Mouse (Mus musculus): ENCODE data around the gene Rtn4ip1.

The Rtn4ip1 gene

GRCm38 (mm10) chr10:44002004-44002940, 100.7 kb downstream of the Rtn4ip1 start:
- peak; percentile 84 for DNase-seq (ENCODE audit: low read depth, low spot score)

DNA sequence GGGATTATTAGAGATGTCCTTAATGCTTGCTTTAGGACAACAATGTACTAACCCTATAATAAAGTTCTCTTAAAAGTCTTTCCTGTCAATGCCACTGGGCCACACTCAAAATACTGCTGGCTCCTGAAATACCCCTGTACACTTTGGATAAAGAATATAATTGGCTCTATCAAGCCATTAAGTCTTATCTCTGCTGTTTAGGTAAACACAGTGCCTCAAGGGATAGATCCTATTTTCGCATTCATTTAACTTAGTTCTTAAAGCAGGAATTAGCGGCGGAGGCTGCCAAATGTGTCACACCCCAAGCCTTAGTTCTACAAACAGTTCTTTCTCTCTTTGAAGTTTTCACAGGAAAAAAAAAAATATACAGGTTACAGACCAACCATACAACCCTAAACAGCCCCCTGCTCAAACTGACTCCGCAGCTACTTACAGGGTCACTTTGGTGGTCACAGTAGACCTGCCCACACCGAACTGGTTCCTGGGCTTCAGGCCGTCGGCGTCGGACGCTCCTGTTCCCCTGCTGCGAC, 101.5 kb downstream of the Rtn4ip1 start:
- DNase-seq (ENCODE audit: low read depth, low spot score), result peak; percentile 40

- peak; percentile 68 for DNase-seq (ENCODE audit: low read depth, low spot score)
Measured at GRCm38 (mm10) chr10:44003551-44004151, 102.0 kb downstream of the Rtn4ip1 start.

- DNase-seq (ENCODE audit: low read depth, low spot score), result peak; percentile 74
Measured at GRCm38 (mm10) chr10:44004221-44004751, 102.7 kb downstream of the Rtn4ip1 start.

GRCm38 (mm10) chr10:44005677-44006641, 104.4 kb downstream of the Rtn4ip1 start:
- DNase-seq (ENCODE audit: low read depth, low spot score), result peak; percentile 20
